Mouse (Mus musculus) hindbrain, embryonic 13.5 days (tissue): ENCODE measurements around the gene Shpk. TPM values are rescaled to one million over a fixed set of nuclear protein-coding genes. Genes with fewer than 3 reads are reported as not detected.

Experiments used
- ATAC-seq: fragments of 200-750 bp; cut with Nextera tagmentation; 2 replicates; pipeline ENCODE4 v1.8.0; 2017; ENCODE audit warnings: moderate TSS enrichment; ENCODE audit not compliant: low FRiP score
- H3K27ac ChIP-seq: fragments of 300-500 bp; sonication (generic); 2 replicates; pipeline ENCODE4 v1.5.1; 2015; ENCODE audit warnings: inconsistent platforms, mild to moderate bottlenecking, moderate library complexity
- H3K27me3 ChIP-seq: fragments of 300-500 bp; sonication (generic); 2 replicates; pipeline ENCODE4 v1.6.1; 2015; ENCODE audit warnings: mild to moderate bottlenecking, inconsistent platforms
- H3K36me3 ChIP-seq: fragments of 300-500 bp; sonication (generic); 2 replicates; pipeline ENCODE4 v1.6.1; 2015; ENCODE audit warnings: mild to moderate bottlenecking, inconsistent platforms
- H3K4me1 ChIP-seq: fragments of 300-500 bp; sonication (generic); replicated peaks from 2 replicates; pipeline ENCODE4 v1.6.1; 2015; ENCODE audit warnings: inconsistent platforms
- H3K4me2 ChIP-seq: fragments of 300-500 bp; sonication (generic); 2 replicates; pipeline ENCODE4 v1.6.1; 2015; ENCODE audit warnings: inconsistent platforms, mild to moderate bottlenecking, moderate library complexity
- H3K4me3 ChIP-seq: fragments of 300-500 bp; sonication (generic); 2 replicates; pipeline ENCODE4 v1.5.1; 2015; ENCODE audit warnings: mild to moderate bottlenecking, inconsistent platforms
- H3K9ac ChIP-seq: fragments of 300-500 bp; sonication (generic); 2 replicates; pipeline ENCODE4 v1.6.1; 2015; ENCODE audit warnings: mild to moderate bottlenecking, inconsistent platforms
- H3K9me3 ChIP-seq: fragments of 300-500 bp; sonication (generic); 2 replicates; pipeline ENCODE4 v1.6.1; 2016; ENCODE audit warnings: inconsistent platforms
- WGBS: fragments of 180-500 bp; shearing (Covaris S2); methylation state at CpG from one replicate; pipeline ENCODE4 v1.1.7; 2015; 5-methylcytosine and 5-hydroxymethylcytosine counted together
- polyA plus RNA-seq: library from polyadenylated mRNA; unstranded; fragments of >200 nt; fragmentation: Nextera tagmentation; extraction: Ambion mirVana; gene quantifications from 2 replicates; pipeline ENCODE4 v1.2.1, GENCODE M21; 2015

Gene Shpk
- polyA plus RNA-seq, 1 experiment from 2014 or later: 2.0 TPM

DNA sequence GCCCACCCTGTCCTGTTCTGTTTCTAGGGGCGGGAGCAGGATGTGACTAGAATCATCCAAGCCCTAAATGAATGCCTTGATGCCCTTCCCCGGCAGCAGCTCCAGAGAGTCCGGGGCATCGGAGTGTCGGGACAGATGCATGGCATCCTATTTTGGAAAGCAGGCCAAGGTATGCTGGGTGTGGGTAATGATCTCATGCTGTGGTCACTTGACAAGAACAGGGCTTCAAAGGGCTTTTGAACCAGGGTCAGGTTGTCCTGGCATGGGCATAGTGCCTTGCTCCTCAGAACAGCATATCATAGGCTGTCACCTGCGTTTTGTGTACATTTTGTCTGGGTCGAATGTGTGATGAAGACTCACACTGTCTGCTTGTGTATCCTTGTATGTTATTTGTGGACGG lies 4.6 kb downstream of the Shpk start:
- Histone ChIP-seq H3K4me3 (no peak overlapping the region), H3K4me2 (no peak overlapping the region), H3K4me1 (peaks cover 6% of the 10 kb centered on the region), H3K9ac (no peak overlapping the region), H3K36me3 (no peaks in the 10 kb centered on the region), H3K27me3 (no peaks in the 10 kb centered on the region), H3K27ac (no peak overlapping the region), H3K9me3 (no peaks in the 10 kb centered on the region)
- WGBS: 87% methylated on average over 8 of the region's 8 CpGs
- no peak for ATAC-seq

- Histone ChIP-seq H3K4me3 (no peak overlapping the region), H3K36me3 (no peaks in the 10 kb centered on the region), H3K4me1 (no peaks in the 10 kb centered on the region), H3K27ac (no peak overlapping the region), H3K9ac (no peak overlapping the region), H3K27me3 (no peaks in the 10 kb centered on the region), H3K4me2 (no peak overlapping the region), H3K9me3 (no peaks in the 10 kb centered on the region)
- ATAC-seq: no peak
- 75% methylated on average over 7 of the region's 7 CpGs for WGBS
These were observed 5.9 kb downstream of the Shpk start for GRCm38 (mm10) chr11:73205194-73205593.

GRCm38 (mm10) chr11:73207621-73208020 lies 8.4 kb downstream of the Shpk start:
- WGBS: 71% methylated on average over 2 of the region's 2 CpGs
- ATAC-seq: no peak
- Histone ChIP-seq H3K9me3 (no peaks in the 10 kb centered on the region), H3K36me3 (no peaks in the 10 kb centered on the region), H3K4me2 (no peak overlapping the region), H3K9ac (no peak overlapping the region), H3K27ac (no peak overlapping the region), H3K4me1 (no peaks in the 10 kb centered on the region), H3K27me3 (no peaks in the 10 kb centered on the region), H3K4me3 (no peak overlapping the region)

DNA sequence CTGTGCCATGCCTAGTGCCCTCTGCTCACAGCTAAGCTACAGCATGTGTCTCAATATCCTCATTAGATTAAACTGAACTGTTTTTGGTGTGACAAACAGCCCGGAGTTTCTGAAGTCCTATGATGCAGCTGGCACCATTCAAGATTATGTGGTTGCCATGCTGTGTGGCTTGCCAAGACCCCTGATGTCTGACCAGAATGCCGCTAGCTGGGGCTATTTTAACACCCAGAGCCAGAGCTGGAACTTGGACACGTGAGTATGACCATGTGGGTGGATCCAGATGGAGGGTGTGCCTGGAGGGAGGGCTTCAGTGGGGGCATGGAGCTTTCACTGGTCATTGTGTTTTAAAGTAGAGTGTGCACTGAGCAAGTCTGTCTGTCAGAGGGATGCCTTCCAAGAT lies 14.7 kb downstream of the Shpk start:
- Histone ChIP-seq H3K27ac (no peak overlapping the region), H3K27me3 (0 out of 2 replicates have a peak, but pooled peaks cover 5% of the 10 kb centered on the region), H3K4me1 (no peaks in the 10 kb centered on the region), H3K4me2 (no peak overlapping the region), H3K36me3 (no peaks in the 10 kb centered on the region), H3K9ac (no peak overlapping the region), H3K4me3 (no peak overlapping the region), H3K9me3 (no peaks in the 10 kb centered on the region)
- no peak for ATAC-seq
- WGBS: 79% methylated on average over 3 of the region's 3 CpGs

GRCm38 (mm10) chr11:73219671-73220070 lies 20.4 kb downstream of the Shpk start:
- no peaks in the 10 kb centered on the region for H3K9me3 ChIP-seq
- H3K36me3 ChIP-seq: no peaks in the 10 kb centered on the region
- no peak overlapping the region for H3K9ac ChIP-seq
- H3K4me1 ChIP-seq: no peaks in the 10 kb centered on the region
- no peak for ATAC-seq
- H3K4me2 ChIP-seq: no peak overlapping the region
- no peak overlapping the region for H3K4me3 ChIP-seq
- H3K27me3 ChIP-seq: 0 out of 2 replicates have a peak, but pooled peaks cover 5% of the 10 kb centered on the region
- 57% methylated on average over 2 of the region's 2 CpGs for WGBS
- no peak overlapping the region for H3K27ac ChIP-seq

DNA sequence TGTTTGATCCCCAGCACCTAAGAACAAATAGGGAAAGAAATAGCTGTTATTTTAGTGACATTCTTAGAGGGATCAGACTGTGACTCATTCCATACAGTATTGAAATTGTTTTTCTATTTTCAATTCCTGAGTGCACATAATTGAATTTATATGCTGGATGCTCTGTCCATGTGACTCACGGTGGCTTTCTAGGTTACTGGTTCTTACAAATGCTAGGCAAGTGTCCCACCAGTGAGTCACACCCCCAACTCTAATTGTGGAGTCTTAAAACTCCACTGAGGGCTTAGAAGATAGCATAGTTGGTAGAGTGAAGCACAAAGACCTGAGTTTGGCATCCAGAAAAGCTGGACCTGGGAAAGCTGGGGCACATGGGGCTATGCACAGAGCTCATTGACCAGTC lies 21.4 kb downstream of the Shpk start:
- no peaks in the 10 kb centered on the region for H3K9me3 ChIP-seq
- 94% methylated on average over 1 of the region's 1 CpGs for WGBS
- H3K9ac ChIP-seq: no peak overlapping the region
- no peak overlapping the region for H3K4me2 ChIP-seq
- no peak overlapping the region for H3K4me3 ChIP-seq
- H3K36me3 ChIP-seq: no peaks in the 10 kb centered on the region
- no peaks in the 10 kb centered on the region for H3K27me3 ChIP-seq
- no peaks in the 10 kb centered on the region for H3K4me1 ChIP-seq
- ATAC-seq: no peak
- no peak overlapping the region for H3K27ac ChIP-seq

DNA sequence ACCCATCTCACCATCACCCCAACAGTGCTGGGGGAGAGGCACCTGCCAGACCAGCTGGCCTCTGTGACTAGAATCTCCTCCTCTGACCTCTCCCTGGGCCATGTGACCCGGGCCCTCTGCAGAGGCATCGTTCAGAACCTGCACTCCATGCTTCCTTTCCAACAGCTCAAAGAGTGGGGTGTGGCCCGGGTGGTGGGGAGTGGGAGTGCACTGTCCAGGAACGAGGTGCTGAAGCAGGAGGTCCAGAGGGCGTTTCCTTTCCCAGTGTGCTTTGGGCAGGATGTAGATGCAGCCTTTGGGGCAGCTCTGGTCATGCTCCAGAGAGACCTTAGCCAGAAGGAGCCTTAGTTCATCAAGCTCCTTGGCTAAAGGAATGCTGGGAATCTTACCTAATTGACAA lies 23.6 kb downstream of the Shpk start:
- Histone ChIP-seq H3K4me1 (no peaks in the 10 kb centered on the region), H3K9me3 (no peaks in the 10 kb centered on the region), H3K27me3 (no peaks in the 10 kb centered on the region), H3K9ac (no peak overlapping the region), H3K4me3 (no peak overlapping the region), H3K27ac (no peak overlapping the region), H3K36me3 (no peaks in the 10 kb centered on the region), H3K4me2 (no peak overlapping the region)
- WGBS: 48% methylated on average over 5 of the region's 5 CpGs
- ATAC-seq: no peak

GRCm38 (mm10) chr11:73223966-73224365 lies 24.7 kb downstream of the Shpk start:
- H3K4me2 ChIP-seq: no peak overlapping the region
- H3K4me1 ChIP-seq: no peaks in the 10 kb centered on the region
- H3K4me3 ChIP-seq: no peak overlapping the region
- no peak overlapping the region for H3K27ac ChIP-seq
- 77% methylated on average over 2 of the region's 2 CpGs for WGBS
- no peaks in the 10 kb centered on the region for H3K27me3 ChIP-seq
- peaks cover 3% of the 10 kb centered on the region; the same call in 1 of the 2 replicates for H3K9me3 ChIP-seq
- no peak for ATAC-seq
- no peaks in the 10 kb centered on the region for H3K36me3 ChIP-seq
- H3K9ac ChIP-seq: no peak overlapping the region

GRCm38 (mm10) chr11:73225856-73226255 lies 26.6 kb downstream of the Shpk start:
- Histone ChIP-seq H3K4me1 (no peaks in the 10 kb centered on the region), H3K36me3 (no peaks in the 10 kb centered on the region), H3K4me3 (no peak overlapping the region), H3K27ac (no peak overlapping the region), H3K9ac (no peak overlapping the region), H3K27me3 (no peaks in the 10 kb centered on the region), H3K9me3 (peaks cover 5% of the 10 kb centered on the region; the same call in 1 of the 2 replicates), H3K4me2 (no peak overlapping the region)
- 92% methylated on average over 6 of the region's 6 CpGs for WGBS
- no peak for ATAC-seq

DNA sequence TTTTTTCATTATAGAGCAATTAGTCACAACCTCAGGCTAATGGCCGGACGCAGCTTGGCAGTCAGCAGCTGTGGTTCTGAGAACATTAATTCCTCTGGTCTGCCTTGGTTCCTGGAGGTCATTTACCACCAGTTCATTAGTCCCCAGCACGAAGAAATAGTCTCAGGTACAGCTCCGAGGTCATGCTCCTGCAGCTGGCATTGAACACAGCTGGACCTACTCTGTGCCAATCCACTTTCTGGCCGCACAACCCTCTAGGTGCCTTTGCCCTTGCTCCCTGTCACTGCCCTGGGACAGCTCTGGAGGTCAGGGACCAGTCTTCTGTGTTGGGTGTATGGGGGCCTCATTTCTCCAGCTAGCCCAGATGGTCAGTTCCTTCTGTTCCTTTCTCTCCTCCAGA lies 29.6 kb downstream of the Shpk start:
- no peaks in the 10 kb centered on the region; the same call in 1 of the 2 replicates for H3K4me1 ChIP-seq
- WGBS: 74% methylated on average over 5 of the region's 5 CpGs
- peaks cover 5% of the 10 kb centered on the region; the same call in 1 of the 2 replicates for H3K9me3 ChIP-seq
- no peak overlapping the region for H3K9ac ChIP-seq
- no peak overlapping the region for H3K4me2 ChIP-seq
- H3K4me3 ChIP-seq: no peak overlapping the region
- H3K27me3 ChIP-seq: no peaks in the 10 kb centered on the region
- H3K36me3 ChIP-seq: no peaks in the 10 kb centered on the region
- no peak for ATAC-seq
- H3K27ac ChIP-seq: no peak overlapping the region

- Histone ChIP-seq H3K4me3 (no peak overlapping the region), H3K27me3 (no peaks in the 10 kb centered on the region), H3K9ac (no peak overlapping the region), H3K27ac (no peak overlapping the region), H3K36me3 (no peaks in the 10 kb centered on the region), H3K9me3 (peaks cover 5% of the 10 kb centered on the region; the same call in 1 of the 2 replicates), H3K4me1 (no peaks in the 10 kb centered on the region; the same call in 1 of the 2 replicates), H3K4me2 (no peak overlapping the region)
- no peak for ATAC-seq
- 94% methylated on average over 5 of the region's 5 CpGs for WGBS
These were observed 30.8 kb downstream of the Shpk start for GRCm38 (mm10) chr11:73230081-73230480.

DNA sequence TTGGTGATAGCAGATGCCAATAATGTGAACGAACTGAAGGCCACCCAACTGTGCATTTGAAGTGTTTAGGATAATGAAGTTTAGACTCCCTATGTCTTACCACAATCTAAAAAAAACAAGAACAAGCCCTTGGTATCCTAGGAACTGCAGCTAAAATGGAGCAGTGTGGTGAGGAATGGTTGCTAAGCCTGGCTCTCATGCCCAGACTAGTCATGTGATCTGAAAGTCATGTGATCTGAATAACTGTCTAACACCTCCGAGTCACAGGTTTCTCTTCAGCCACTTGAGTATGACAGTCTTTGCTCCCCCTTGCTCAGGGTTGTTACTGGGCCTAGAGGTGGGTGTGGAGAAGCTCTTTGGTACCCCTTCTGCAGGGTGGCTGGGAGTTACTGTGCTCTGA lies 33.3 kb downstream of the Shpk start:
- Histone ChIP-seq H3K27me3 (no peaks in the 10 kb centered on the region), H3K4me1 (no peaks in the 10 kb centered on the region; the same call in 1 of the 2 replicates), H3K4me3 (no peak overlapping the region), H3K9ac (no peak overlapping the region), H3K36me3 (no peaks in the 10 kb centered on the region), H3K9me3 (peaks cover 5% of the 10 kb centered on the region; the same call in 1 of the 2 replicates), H3K4me2 (no peak overlapping the region), H3K27ac (no peak overlapping the region)
- WGBS: 75% methylated on average over 2 of the region's 2 CpGs
- ATAC-seq: no peak

DNA sequence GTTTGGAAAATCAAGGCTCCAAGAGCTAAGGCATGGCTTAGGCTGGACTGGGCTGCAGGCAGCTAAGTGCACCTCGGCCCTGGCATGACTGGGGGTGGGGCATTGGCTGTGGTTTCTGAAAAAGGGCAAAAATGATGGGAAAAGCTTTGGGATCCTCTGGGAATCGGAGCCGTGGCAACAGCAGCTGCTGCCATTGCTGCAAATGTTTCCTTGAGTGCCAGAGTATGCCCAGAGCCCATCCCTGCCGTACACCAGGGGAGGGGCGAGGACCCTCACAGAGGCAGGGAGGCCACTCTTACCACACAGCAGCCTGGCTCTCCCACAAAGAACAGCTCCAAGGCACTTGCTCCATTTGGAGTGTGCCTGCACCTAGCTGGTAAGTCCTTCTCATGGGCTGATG lies 34.7 kb downstream of the Shpk start, which contains the start of gene Trpv1:
Trpv1 (plus strand) TSS at position 301 of the 400 bp plus-strand sequence.
- Histone ChIP-seq H3K4me1 (no peaks in the 10 kb centered on the region; the same call in 1 of the 2 replicates), H3K4me3 (no peak within 1 kb of the TSS), H3K9me3 (peaks cover 1% of the 10 kb centered on the region; the same call in 1 of the 2 replicates), H3K27me3 (no peaks in the 10 kb centered on the region), H3K27ac (no peak within 1 kb of the TSS), H3K9ac (no peak within 1 kb of the TSS), H3K4me2 (no peak within 1 kb of the TSS), H3K36me3 (no peaks in the 10 kb centered on the region)
- no peak for ATAC-seq
- 75% methylated on average over 5 of the region's 5 CpGs for WGBS
